Comparison of ENCODE assay signal across 8 mouse cellular contexts in the genomic region with DNA sequence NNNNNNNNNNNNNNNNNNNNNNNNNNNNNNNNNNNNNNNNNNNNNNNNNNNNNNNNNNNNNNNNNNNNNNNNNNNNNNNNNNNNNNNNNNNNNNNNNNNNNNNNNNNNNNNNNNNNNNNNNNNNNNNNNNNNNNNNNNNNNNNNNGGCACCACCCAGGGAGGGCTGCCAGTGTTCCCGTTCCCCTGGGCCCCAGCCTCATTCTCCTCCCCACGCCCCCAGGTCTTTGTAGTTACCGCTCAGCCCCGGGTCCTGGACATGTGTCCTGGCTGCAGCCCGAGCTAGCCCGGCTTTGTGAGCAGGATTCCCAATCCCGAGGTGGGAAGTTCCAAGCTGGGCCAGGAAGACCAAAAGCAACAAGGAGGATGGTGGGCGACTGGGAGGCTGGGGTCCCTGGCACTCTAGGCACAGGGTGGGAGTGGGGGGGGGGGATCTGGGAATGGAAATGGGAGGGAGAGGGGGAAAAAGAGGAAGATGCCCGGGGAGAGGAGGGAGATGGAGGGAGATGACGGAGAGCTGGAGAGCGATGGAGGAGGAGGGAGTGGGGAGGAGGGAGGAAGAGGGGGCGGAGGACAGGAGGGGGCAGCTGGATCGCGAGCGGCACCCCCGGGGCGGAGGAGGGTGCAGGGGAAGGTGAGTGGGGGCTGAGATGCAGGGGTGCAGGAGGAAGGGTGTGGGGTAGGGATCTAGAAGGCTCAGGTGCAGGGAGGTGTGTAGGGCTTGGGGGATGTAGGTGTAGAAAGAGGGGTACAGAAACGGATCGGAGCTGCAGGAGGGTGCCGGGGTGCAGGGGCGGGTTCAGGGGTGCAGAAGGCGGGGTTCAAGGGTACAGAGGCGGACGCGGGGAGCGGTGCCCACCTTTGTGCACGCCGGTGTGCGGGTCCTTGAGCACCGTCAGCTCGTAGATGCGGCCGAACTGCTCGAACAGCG. TPM values are rescaled to one million over a fixed set of nuclear protein-coding genes. Genes with fewer than 3 reads are reported as not detected.
A peak's percentile ranks its signal among the peaks of the same experiment; 100 is the strongest.
DNase-seq lines count a peak whose midpoint lies in the region; ATAC-seq lines count a peak whose summit lies in the region.

No protein-coding gene starts in this region.

- peak overlapping the region; percentile 28 for H3K4me3 ChIP-seq in limb, embryonic 11.5 days (ENCODE audit: low read depth, low read length)
- peak overlapping the region; percentile 36 for H3K4me3 ChIP-seq in stomach, embryonic 14.5 days (ENCODE audit: low read depth, low read length)

- H3K4me2 ChIP-seq in limb, embryonic 11.5 days (ENCODE audit: low read depth, severe bottlenecking) = peak overlapping the region; percentile 67
- H3K4me2 ChIP-seq in stomach, embryonic 14.5 days (replicated peaks; ENCODE audit: low read depth, low read length) = peak overlapping the region; percentile 74

- intact Hi-C loops in heart, postnatal 10 days (cut with DNase I) = no loop called here

- peak overlapping the region; percentile 47; the same call in 1 of the 2 replicates for H3K9ac ChIP-seq in limb, embryonic 11.5 days (ENCODE audit: low read length)
- 0 out of 2 replicates have a peak overlapping the region, but pooled peaks have one; percentile 21 for H3K9ac ChIP-seq in stomach, embryonic 14.5 days (replicated peaks; ENCODE audit: low read depth, low read length)

- no peaks in the 10 kb centered on the region for H3K9me3 ChIP-seq in limb, embryonic 11.5 days (ENCODE audit: control insufficient read depth, low read length)
- H3K9me3 ChIP-seq in stomach, embryonic 14.5 days (ENCODE audit: control insufficient read depth, low read depth, low read length) = no peaks in the 10 kb centered on the region

- peaks cover 3% of the 10 kb centered on the region; the same call in 1 of the 2 replicates for H3K36me3 ChIP-seq in limb, embryonic 11.5 days (ENCODE audit: control insufficient read depth, insufficient read depth, low read length)
- H3K36me3 ChIP-seq in stomach, embryonic 14.5 days (ENCODE audit: control insufficient read depth, insufficient read depth, low read length) = peaks cover 2% of the 10 kb centered on the region; the same call in 1 of the 2 replicates

- no peak for ATAC-seq in limb, embryonic 11.5 days (ENCODE audit: insufficient number of reproducible peaks, low FRiP score, low TSS enrichment, low read depth)
- no peak for ATAC-seq in stomach, embryonic 14.5 days (ENCODE audit: insufficient number of reproducible peaks, insufficient read depth, low FRiP score, low read depth)

- no peak overlapping the region for H3K27ac ChIP-seq in limb, embryonic 11.5 days (replicated peaks; ENCODE audit: low read depth, low read length)
- H3K27ac ChIP-seq in stomach, embryonic 14.5 days (ENCODE audit: low read length) = no peak overlapping the region

- DNase-seq in heart, adult 11 months = peak; percentile 92
- DNase-seq in heart, postnatal 10 days = no peak
- DNase-seq in thymus, postnatal 4 days = peak; percentile 18
- DNase-seq in thymus, postnatal 10 days (ENCODE audit: low spot score in 2 of 2) = no peak
- no peak for DNase-seq in limb, embryonic 11.5 days (ENCODE audit: low spot score)
- DNase-seq in ovary, adult 18-20 months (ENCODE audit: low spot score) = no peak
- DNase-seq in thymus, adult 18-20 months = no peak

- 4% methylated on average over 34 of the region's 35 CpGs for WGBS in limb, embryonic 11.5 days
- WGBS in stomach, embryonic 14.5 days = 3% methylated on average over 30 of the region's 35 CpGs

- H3K27me3 ChIP-seq in limb, embryonic 11.5 days (ENCODE audit: control insufficient read depth, insufficient read depth, low read length) = peaks cover 26% of the 10 kb centered on the region
- 0 out of 2 replicates have a peak, but pooled peaks cover 4% of the 10 kb centered on the region for H3K27me3 ChIP-seq in stomach, embryonic 14.5 days (ENCODE audit: control insufficient read depth, insufficient read depth, low read length)

- no peaks in the 10 kb centered on the region for H3K4me1 ChIP-seq in limb, embryonic 11.5 days (ENCODE audit: control insufficient read depth, insufficient read depth, low read length)
- H3K4me1 ChIP-seq in stomach, embryonic 14.5 days (ENCODE audit: control insufficient read depth, insufficient read depth, low read length) = no peaks in the 10 kb centered on the region

RNA-seq across cellular contexts. Expression of a gene that starts 0.6 kb away (rescaled TPM):
- under 1 TPM; 0.32 to 0.48 TPM for total RNA-seq in heart, postnatal 10 days (2021)
- polyA plus RNA-seq in limb, embryonic 11.5 days (2014; fragmentation: Nextera tagmentation; extraction: Ambion mirVana) = 0.33 and 0.77 TPM in 2 replicates
- 1.7 and 2.2 TPM in 2 replicates for polyA plus RNA-seq in stomach, embryonic 14.5 days (2014; fragmentation: Nextera tagmentation; extraction: Ambion mirVana)

RNA-seq across cellular contexts. Expression of a gene that starts 14.3 kb away (rescaled TPM):
- total RNA-seq in heart, postnatal 10 days (2021) = 10 to 100 TPM; 64.0 to 65.0 TPM
- 60.3 and 66.8 TPM in 2 replicates for polyA plus RNA-seq in limb, embryonic 11.5 days (2014; fragmentation: Nextera tagmentation; extraction: Ambion mirVana)
- 79.1 and 79.3 TPM in 2 replicates for polyA plus RNA-seq in stomach, embryonic 14.5 days (2014; fragmentation: Nextera tagmentation; extraction: Ambion mirVana)

RNA-seq across cellular contexts. Expression of a gene that starts 18.1 kb away (rescaled TPM):
- under 1 TPM; 0.86 to 0.87 TPM for total RNA-seq in heart, postnatal 10 days (2021)
- 0.10 and 0.43 TPM in 2 replicates for polyA plus RNA-seq in limb, embryonic 11.5 days (2014; fragmentation: Nextera tagmentation; extraction: Ambion mirVana)
- polyA plus RNA-seq in stomach, embryonic 14.5 days (2014; fragmentation: Nextera tagmentation; extraction: Ambion mirVana) = 0.41 and 0.72 TPM in 2 replicates

RNA-seq across cellular contexts. Expression of a gene that starts 26.4 kb away (rescaled TPM):
- 100 to 1,000 TPM; 139 to 163 TPM for total RNA-seq in heart, postnatal 10 days (2021)
- polyA plus RNA-seq in limb, embryonic 11.5 days (2014; fragmentation: Nextera tagmentation; extraction: Ambion mirVana) = 16.7 and 18.7 TPM in 2 replicates
- polyA plus RNA-seq in stomach, embryonic 14.5 days (2014; fragmentation: Nextera tagmentation; extraction: Ambion mirVana) = 76.0 and 80.1 TPM in 2 replicates

RNA-seq across cellular contexts. Expression of a gene that starts 42.2 kb away (rescaled TPM):
- under 1 TPM; 0.60 to 0.74 TPM for total RNA-seq in heart, postnatal 10 days (2021)
- polyA plus RNA-seq in limb, embryonic 11.5 days (2014; fragmentation: Nextera tagmentation; extraction: Ambion mirVana) = 0.99 and 1.1 TPM in 2 replicates
- polyA plus RNA-seq in stomach, embryonic 14.5 days (2014; fragmentation: Nextera tagmentation; extraction: Ambion mirVana) = 3.6 and 7.4 TPM in 2 replicates

Comparison
In these comparisons a context has a peak if more than half of its experiments do, and no peak if none do; other contexts are left out.
1. DNase-seq: peak in heart, adult 11 months (single experiment) and thymus, postnatal 4 days (single experiment); none in heart, postnatal 10 days (0 of 2), thymus, postnatal 10 days (0 of 2), limb, embryonic 11.5 days (single experiment), ovary, adult 18-20 months (single experiment) and thymus, adult 18-20 months (0 of 2).